Mouse (Mus musculus) fat pad, adult 2 months (tissue): ENCODE data around the gene Vdac2.

Experiments used
- DNase-seq: peaks from one replicate; pipeline ENCODE4 v3.0.0-alpha.2; 2011; ENCODE audit warnings: low read depth, low spot score; ENCODE audit errors: extremely low read depth

Vdac2 gene

GRCm38 (mm10) chr14:21824938-21825337, at the start of gene Vdac2:
Vdac2 (plus strand) TSS chr14:21825238.
- DNase-seq, result no peak

- no peak for DNase-seq
These were observed 48.8 kb upstream of the Vdac2 start for GRCm38 (mm10) chr14:21776201-21776600.

DNA sequence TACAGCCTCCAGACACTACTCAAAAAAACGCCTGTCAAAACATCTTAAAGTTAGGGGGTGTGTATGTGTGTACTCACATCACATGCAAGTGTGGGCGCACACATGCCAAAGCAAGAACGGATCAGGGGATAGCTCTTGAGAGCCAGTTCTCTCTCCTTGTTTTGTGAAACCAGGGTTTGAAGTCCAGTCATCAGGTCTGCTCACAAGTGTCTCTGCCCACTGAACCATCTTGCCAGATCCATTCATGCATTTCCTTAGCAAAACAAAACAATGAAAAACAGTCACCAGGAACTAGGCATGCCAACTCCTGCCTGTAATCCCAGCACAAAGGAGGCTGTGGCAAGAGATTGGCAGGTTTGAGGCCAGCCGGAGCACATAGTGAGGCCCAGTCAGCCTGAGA, 38.5 kb upstream of the Vdac2 start:
- DNase-seq, result no peak

DNA sequence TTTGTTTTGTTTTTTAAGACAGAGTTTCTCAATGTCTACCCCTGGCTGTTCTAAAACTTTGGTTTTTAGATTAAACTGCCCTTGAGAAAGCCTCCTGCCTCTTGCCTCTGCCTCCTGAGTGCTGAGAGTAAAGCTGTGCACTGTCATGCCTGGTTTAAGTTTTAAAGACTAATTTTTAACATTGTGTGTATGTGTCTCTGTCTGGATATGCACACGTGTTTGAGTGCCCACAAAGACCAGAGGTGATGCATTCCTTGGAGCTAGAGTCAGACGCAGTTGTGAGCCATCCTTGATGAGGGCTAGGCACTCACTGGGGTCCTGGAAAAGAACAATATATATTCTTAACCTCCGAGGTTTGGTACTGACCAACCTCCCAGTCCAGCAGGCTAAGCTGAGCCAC, 37.7 kb upstream of the Vdac2 start:
- no peak for DNase-seq

- no peak for DNase-seq
These were observed 36.9 kb upstream of the Vdac2 start for GRCm38 (mm10) chr14:21788121-21788520.

GRCm38 (mm10) chr14:21790585-21791251, 34.3 kb upstream of the Vdac2 start:
- no peak for DNase-seq

- DNase-seq, result no peak
These were observed 33.3 kb upstream of the Vdac2 start for GRCm38 (mm10) chr14:21791722-21792121.

- no peak for DNase-seq
These were observed 32.8 kb upstream of the Vdac2 start for GRCm38 (mm10) chr14:21792250-21792649.

DNA sequence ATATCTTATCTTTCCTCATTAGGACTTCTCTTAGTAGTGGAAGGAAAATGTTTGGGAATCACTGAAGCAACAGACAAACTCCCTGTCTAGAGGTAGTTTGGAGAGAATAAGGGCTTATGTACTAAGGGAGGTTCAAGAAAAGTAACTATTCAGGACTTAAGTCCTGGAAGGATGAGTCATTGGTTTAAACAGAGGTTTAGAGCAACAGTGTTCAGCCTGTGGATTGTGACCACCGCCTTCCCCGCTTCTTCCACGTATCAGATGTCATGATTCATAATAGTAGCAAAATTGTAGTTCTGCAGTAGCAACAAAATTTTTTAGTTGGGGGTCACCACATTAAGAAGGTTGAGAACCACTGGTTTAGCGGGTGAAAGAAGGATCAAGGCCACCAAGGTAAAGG, 24.4 kb upstream of the Vdac2 start:
- DNase-seq, result no peak

DNA sequence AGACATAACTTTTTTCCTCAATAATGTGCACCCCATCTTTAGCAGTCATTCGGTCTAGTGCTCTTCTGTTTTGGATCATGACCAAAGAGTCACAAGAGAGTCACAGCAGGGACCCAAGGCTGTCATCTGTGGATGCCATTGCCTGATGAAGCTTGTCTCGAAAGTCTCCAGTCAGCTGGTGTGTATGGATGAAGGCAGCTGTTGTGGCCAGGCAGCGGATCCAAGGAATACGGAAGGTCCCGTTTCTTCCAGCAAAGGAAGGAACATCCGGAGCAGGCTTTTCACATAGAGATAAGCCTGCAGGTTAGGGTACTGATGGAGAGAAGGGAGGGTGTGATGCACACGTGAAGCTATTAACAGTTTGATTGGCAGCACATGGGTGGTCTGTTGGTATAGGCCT, 23.4 kb upstream of the Vdac2 start:
- no peak for DNase-seq

DNA sequence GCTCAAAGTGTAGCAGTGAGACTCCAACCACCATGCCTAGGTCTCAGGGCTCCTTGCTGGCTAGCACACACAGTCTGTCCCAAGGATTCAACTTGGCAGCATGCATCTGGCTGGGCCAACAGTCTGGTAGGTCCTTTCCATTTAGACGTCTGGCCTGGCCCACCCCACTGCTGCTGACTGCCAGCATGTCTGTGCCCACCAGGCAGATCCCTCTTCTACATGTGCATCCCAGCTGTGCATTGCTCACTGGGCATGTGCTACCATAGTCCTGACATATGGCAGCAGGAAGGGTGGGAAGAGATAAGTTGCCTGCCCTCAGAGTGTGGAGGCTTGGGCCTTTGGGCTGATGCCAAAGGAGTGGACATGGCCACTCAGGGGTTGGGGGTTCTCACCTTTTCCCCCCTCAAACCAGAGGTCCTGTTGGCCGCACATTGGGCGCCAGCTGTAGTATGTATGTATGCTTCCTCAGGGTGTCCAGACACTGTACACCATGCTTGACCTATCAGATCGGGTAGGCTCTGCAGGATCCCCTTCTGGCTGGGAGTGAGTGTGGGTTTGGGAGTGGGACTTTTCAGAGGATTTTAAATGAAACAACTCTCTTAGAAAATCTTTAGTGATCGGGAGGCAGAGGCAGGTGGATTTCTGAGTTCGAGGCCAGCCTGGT, 22.4 kb upstream of the Vdac2 start:
- no peak for DNase-seq

- no peak for DNase-seq
These were observed 18.8 kb upstream of the Vdac2 start for GRCm38 (mm10) chr14:21806203-21806602.

DNA sequence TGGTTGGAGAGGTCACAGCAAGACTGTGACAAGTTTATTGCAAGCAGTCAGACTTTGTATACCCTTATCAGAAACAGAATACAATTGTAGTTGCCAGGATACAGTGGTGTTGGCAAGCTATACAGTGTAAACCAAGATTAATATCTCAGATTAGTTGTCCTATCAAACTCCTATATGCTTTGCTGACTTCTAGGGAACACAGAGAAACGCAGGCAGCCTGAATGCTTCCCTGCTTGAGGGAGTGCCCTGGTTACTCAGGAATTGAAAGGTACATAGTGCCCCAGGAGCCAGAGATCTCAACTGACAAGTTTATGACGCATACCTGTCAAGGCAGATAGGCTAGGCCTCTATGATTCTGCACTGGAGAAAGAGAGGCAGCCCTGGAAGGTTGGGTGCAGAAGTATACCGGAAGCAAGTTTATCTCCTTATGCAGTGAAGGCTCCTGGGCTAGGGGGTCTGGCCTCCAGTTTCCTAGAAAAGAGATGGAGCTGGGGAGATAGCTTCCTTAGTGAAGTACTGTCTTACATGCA, 18.3 kb upstream of the Vdac2 start:
- DNase-seq, result no peak

DNA sequence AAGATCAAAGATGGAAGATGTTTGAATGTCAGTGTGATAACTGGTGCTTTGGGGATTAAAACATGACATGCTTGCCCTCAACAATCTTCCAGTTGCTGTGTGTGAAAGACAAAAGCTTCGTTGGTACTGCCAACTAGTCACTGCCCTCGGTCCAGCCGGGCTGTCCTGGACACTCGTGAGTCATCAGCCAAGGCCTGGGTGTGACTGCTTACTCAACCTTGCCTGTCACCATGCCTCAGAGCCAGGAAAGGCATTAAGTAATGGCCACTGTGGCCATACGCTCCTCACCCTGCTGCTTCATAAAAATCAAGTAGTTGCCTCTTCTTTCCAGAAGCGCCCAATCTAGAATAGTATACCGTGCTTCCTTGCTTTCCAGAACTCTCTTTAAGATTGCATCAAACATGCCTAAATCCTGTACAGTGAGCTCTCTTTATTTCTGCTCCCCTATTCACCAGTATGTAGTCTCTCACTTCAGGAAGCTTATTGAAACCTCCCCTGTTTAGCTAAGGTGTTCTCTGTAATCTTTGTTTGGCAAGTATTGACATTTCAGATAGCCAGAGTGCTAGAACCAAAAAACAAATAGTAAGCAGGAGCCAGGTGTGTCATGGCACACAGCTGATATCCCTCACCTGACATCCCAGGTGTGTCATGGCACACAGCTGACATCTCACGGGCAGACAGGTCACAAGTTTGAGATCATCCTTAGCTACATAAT, 16.7 kb upstream of the Vdac2 start:
- DNase-seq, result no peak

- DNase-seq, result no peak
These were observed 15.6 kb upstream of the Vdac2 start for GRCm38 (mm10) chr14:21809418-21809817.

DNA sequence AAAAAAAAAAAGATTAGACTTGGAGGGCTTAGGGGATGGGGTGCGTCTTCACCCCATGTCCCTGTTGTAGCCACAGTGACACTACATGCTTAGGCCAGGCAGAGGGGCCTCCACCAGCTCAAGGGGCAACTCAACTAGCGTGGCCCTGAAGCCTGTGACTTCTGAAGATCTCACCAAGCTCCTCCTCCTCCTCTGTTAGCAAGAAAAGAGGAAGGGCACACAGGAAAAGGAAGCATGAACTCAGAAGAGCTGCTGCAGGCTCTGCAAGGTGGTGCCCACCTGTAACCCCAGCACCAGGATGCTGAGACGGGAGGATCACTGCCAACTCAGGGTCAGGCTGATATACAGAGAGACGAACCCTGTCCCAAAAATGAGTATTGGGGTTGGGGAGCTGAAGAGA, 13.7 kb upstream of the Vdac2 start:
- no peak for DNase-seq

DNA sequence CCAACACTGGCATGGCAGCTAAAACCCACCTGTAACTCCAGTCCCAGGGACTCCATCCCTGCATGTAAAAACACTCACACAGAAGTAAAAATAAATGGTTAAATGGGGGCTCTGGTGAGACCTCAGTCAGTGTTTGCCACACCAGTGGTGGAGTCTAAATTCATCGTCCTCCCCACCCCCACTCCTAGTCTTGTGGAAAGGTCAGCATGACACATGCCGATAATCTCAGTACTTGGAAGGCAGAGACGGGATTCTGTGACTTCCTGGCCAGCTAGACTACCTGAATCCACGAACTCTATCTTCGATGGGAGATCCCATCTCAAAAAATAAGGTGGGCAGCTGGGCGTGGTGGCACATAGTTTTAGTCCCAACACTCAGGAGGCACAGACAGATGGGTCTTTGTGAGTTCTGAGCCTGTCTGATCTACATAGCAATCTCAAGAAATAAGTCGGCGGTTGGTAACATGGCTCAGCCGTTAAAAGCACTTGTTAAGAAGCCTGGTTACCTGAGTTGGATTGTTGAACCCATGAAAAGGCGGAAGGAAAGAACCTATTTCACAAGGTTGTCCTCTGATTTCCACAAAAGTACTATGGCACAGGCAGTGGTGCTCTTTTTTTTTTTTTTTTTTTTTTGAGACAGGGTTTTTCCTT, 13.2 kb upstream of the Vdac2 start:
- no peak for DNase-seq

- no peak for DNase-seq
These were observed 12.4 kb upstream of the Vdac2 start for GRCm38 (mm10) chr14:21812590-21813162.

- no peak for DNase-seq
These were observed 11.8 kb upstream of the Vdac2 start for GRCm38 (mm10) chr14:21813216-21813615.

DNA sequence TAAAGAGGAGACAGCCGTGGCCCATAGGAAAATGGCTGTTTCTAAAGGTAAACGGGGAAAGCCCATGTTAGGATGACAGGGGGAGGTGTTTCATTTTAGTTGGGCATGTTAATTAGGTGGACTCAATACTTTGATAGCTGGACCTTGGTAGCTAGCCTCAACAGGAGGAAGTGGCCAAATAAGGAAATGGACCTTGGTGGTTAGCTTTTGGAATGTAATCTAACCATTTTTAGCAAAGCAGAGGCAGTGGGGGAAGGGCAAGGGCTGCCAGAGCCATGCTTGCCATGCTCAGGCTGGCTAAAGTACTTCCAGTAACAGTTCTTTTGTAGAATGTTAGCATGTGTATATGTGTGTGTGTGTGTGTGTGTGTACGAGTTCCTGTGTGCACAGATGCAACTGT, 11.2 kb upstream of the Vdac2 start:
- DNase-seq, result no peak

DNA sequence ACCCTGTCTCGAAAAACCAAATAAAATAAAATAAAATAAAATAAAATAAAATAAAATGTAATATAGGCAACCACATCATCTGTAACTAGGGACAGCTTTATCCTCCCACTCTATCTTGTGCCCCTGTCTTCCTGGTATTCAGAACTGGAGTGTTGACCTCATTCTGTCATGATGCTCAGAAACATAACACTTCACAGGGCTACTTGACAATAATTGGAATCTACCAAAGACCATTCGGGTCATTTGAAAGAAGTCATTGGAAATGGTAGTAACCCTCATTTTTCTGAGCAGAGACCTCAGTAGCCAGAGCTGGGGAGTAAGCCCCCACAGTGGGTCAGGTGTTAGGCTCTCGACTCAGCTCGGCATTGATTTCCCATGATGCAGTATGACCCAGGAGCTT, 10.4 kb upstream of the Vdac2 start:
- no peak for DNase-seq
